Mouse (Mus musculus) stomach, adult 2 months (tissue): ENCODE measurements around the gene Zcchc7. TPM values are rescaled to one million over a fixed set of nuclear protein-coding genes. Genes with fewer than 3 reads are reported as not detected.

Source experiments
- polyA plus RNA-seq: library from polyadenylated mRNA; depleted of rRNA; stranded (reverse); fragments of >200 nt; gene quantifications from 2 replicates; pipeline ENCODE4 v1.2.3, GENCODE M21; 2012; rRNA removed

Zcchc7 gene
- 1.4 and 2.6 TPM in 2 replicates for polyA plus RNA-seq

GRCm38 (mm10) chr4:44755553-44756133 is at the start of gene Zcchc7:
Gene Zcchc7 (plus strand): TSS chr4:44755877.

DNA sequence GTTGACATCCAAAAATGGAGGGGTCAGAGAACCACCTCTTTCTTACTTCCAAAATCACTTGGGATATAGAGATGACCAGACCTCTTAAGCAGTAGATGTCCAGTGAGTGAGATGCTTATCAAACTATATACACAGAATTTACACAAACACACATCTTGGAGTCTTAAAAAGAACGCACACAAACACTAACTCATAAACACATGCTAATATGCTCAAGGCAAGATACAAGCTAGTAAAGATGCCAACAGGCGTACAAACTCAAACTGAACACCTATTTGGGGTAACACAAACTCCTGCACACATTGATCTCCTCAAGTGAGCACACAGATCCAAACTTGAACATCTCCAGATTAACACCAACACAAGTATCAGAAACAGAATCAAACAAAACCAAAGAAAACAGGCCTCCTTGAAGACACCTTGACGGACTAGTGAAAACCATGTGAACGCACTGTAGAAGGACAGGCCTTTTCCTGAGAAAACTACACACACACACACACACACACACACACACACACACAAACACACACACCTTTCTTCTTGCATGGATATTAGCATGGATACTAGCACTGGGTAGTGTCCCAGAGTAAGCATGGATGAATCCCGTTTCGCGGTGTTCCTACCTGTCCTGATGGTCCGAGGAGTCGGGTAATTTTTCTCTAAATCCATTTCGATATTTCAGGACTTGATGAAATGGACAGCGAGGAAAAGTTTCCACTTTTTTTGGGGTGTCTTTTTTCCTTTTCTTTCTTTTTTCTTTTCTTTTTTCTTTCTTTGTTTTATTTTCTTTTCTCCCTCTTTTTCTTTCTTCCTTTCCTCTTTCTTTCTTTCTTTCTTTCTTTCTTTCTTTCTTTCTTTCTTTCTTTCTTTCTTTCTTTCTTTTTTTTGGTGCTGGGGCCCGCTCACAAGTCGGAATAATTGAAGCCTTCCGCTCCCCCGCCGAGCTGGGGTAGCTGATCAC is 45.7 kb upstream of the Zcchc7 start, which contains the start of gene Pax5:
Gene Pax5 (minus strand): TSS at position 748 of the 961 bp plus-strand sequence.

DNA sequence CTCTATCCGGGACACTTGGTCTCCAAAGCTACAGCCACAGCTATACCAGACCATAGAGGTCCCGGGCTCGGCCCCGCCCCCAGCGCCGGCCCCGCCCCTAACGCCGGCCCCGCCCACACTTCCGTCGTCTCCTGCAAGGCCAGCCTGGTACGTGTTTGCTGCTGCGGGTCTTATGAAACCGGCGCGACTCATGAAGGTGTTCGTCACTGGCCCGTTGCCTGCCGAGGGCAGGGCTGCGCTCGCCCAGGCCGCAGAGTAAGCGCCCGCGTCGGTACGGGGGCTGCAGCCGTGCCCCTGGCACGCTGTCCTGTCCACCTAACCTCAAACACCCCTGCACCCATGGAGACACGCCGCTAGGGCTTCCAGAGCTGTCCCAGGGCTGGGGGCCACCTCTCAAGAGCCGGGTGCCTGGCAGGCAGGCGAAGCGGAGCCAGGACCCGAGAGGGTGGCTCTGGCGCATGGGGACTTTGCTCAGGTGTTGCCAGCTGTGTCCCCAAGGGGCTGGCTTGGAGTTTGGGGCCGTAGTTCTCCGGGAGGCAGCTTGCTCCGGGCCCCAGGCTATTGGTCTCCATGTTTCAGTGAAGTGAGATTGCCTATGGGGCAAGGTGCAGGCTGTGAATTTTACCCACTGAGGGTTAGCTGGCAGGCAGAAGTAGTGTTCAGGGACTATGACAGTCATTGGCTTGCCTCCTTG is 225.8 kb downstream of the Zcchc7 start, which contains the start of gene Grhpr:
Gene Grhpr (plus strand): TSS at position 116 of the 694 bp plus-strand sequence.

Other genes starting within 250 kb of the Zcchc7 start
- gene Pax5, start 45.4 kb upstream of the Zcchc7 start, polyA plus RNA-seq = 0.02 and 0.14 TPM in 2 replicates
- gene Grhpr, start 225.5 kb downstream of the Zcchc7 start, polyA plus RNA-seq = 42.8 and 64.3 TPM in 2 replicates